Mouse (Mus musculus) MEL (cell line): ENCODE measurements around the gene Unc13d. TPM values are rescaled to one million over a fixed set of nuclear protein-coding genes. Genes with fewer than 3 reads are reported as not detected.
A peak's percentile ranks its signal among the peaks of the same experiment; 100 is the strongest.

Experiments used
- DNase-seq: peaks from one replicate; pipeline ENCODE4 v3.0.0; 2011; ENCODE audit warnings: low read depth, low spot score
- H3K27ac ChIP-seq: 2 replicates; pipeline ENCODE4 v1.5.1; 2012; ENCODE audit warnings: low read depth, mild to moderate bottlenecking, control low read depth, low read length, moderate library complexity; ENCODE audit not compliant: control insufficient read depth
- H3K27me3 ChIP-seq, 2 experiments: fragments of 150-350 bp in 1 of 2; sonication (generic) in 1 of 2; 2 replicates each; pipeline ENCODE4 v1.6.1; 2012; ENCODE audit warnings: low read length in 2 of 2, mild to moderate bottlenecking in 2 of 2, improper control_type of control experiment in 1 of 2, moderate library complexity in 1 of 2; ENCODE audit not compliant: insufficient read depth in 2 of 2, control insufficient read depth in 1 of 2
- H3K36me3 ChIP-seq, 2 experiments: 2 replicates each; pipeline ENCODE4 v1.6.1; 2012 to 2014; ENCODE audit warnings: low read length in 2 of 2, improper control_type of control experiment in 1 of 2, inconsistent platforms in 1 of 2, mild to moderate bottlenecking in 1 of 2; ENCODE audit not compliant: insufficient read depth in 2 of 2, control insufficient read depth in 1 of 2
- H3K4me1 ChIP-seq, 2 experiments: fragments of 150-350 bp in 1 of 2; sonication (generic) in 1 of 2; 2 replicates each; pipeline ENCODE4 v1.6.1; 2012; ENCODE audit warnings: low read length in 2 of 2, improper control_type of control experiment in 1 of 2, mild to moderate bottlenecking in 1 of 2; ENCODE audit not compliant: insufficient read depth in 2 of 2, control insufficient read depth in 1 of 2
- H3K4me3 ChIP-seq, 2 experiments: fragments of 150-350 bp in 1 of 2; sonication (generic) in 1 of 2; 2 replicates each; pipeline ENCODE4 v1.5.1; 2012; ENCODE audit warnings: low read depth in 2 of 2, low read length in 2 of 2, mild to moderate bottlenecking in 2 of 2, moderate library complexity in 2 of 2, control low read depth in 1 of 2, improper control_type of control experiment in 1 of 2; ENCODE audit not compliant: control insufficient read depth in 1 of 2, insufficient read depth in 1 of 2
- H3K79me2 ChIP-seq: 2 replicates; pipeline ENCODE4 v1.6.1; 2012; ENCODE audit warnings: mild to moderate bottlenecking, low read length, moderate library complexity; ENCODE audit not compliant: control insufficient read depth, poor library complexity, insufficient read depth
- H3K9ac ChIP-seq: 2 replicates; pipeline ENCODE4 v1.6.1; 2012; ENCODE audit warnings: low read depth, mild to moderate bottlenecking, control low read depth, low read length, moderate library complexity; ENCODE audit not compliant: control insufficient read depth, poor library complexity, severe bottlenecking
- H3K9me3 ChIP-seq: fragments of 150-350 bp; sonication (generic); replicated peaks from 2 replicates; pipeline ENCODE4 v1.6.1; 2012; ENCODE audit warnings: mild to moderate bottlenecking, low read length, improper control_type of control experiment, moderate library complexity; ENCODE audit not compliant: insufficient read depth
- E2F4 ChIP-seq: IDR thresholded peaks from 2 replicates; pipeline ENCODE4 v1.6.1; 2011; ENCODE audit warnings: low read depth, low read length, improper control_type of control experiment, borderline replicate concordance
- EP300 ChIP-seq, 2 experiments: IDR thresholded peaks; 2 replicates each; pipeline ENCODE4 v1.6.1; 2011; ENCODE audit warnings: improper control_type of control experiment in 2 of 2, low read length in 2 of 2, low read depth in 1 of 2, mild to moderate bottlenecking in 1 of 2
- ETS1 ChIP-seq: IDR thresholded peaks from 2 replicates; pipeline ENCODE4 v1.6.1; 2012; ENCODE audit warnings: low read depth, mild to moderate bottlenecking, inconsistent platforms, low read length, improper control_type of control experiment, moderate library complexity
- GATA1 ChIP-seq: IDR thresholded peaks from 2 replicates; pipeline ENCODE4 v1.6.1; 2011; ENCODE audit warnings: low read depth, low read length, improper control_type of control experiment
- HCFC1 ChIP-seq: IDR thresholded peaks from 2 replicates; pipeline ENCODE4 v1.6.1; 2012; ENCODE audit warnings: low read depth, mild to moderate bottlenecking, inconsistent platforms, low read length, improper control_type of control experiment, moderate library complexity
- JUND ChIP-seq: IDR thresholded peaks from 2 replicates; pipeline ENCODE4 v1.6.1; 2011; ENCODE audit warnings: low read depth, mild to moderate bottlenecking, improper control_type of control experiment, low read length
- KAT2A ChIP-seq: conservative IDR thresholded peaks from 2 replicates; pipeline ENCODE4 v1.6.1; 2012; ENCODE audit warnings: low read depth, low read length, improper control_type of control experiment, inconsistent platforms
- MAFK ChIP-seq: IDR thresholded peaks from 2 replicates; pipeline ENCODE4 v1.6.1; 2011; ENCODE audit warnings: low read depth, mild to moderate bottlenecking, low read length, improper control_type of control experiment, borderline replicate concordance
- MAX ChIP-seq: IDR thresholded peaks from 2 replicates; pipeline ENCODE4 v1.6.1; 2011; ENCODE audit warnings: low read length, improper control_type of control experiment
- MAZ ChIP-seq: IDR thresholded peaks from 2 replicates; pipeline ENCODE4 v1.6.1; 2012; ENCODE audit warnings: low read depth, mild to moderate bottlenecking, inconsistent platforms, low read length, improper control_type of control experiment
- MXI1 ChIP-seq: IDR thresholded peaks from 2 replicates; pipeline ENCODE4 v1.6.1; 2011; ENCODE audit warnings: mild to moderate bottlenecking, low read depth, low read length, improper control_type of control experiment
- MYB ChIP-seq: IDR thresholded peaks from 2 replicates; pipeline ENCODE4 v1.6.1; 2011; ENCODE audit warnings: mild to moderate bottlenecking, low read depth, low read length, improper control_type of control experiment
- MYC ChIP-seq: IDR thresholded peaks from 2 replicates; pipeline ENCODE4 v1.6.1; 2011; ENCODE audit warnings: low read depth, mild to moderate bottlenecking, low read length, improper control_type of control experiment, moderate library complexity
- NELFE ChIP-seq: IDR thresholded peaks from 2 replicates; pipeline ENCODE4 v1.6.1; 2011; ENCODE audit warnings: low read depth, low read length, improper control_type of control experiment
- NRF1 ChIP-seq: IDR thresholded peaks from 2 replicates; pipeline ENCODE4 v1.6.1; 2014; ENCODE audit warnings: low read depth, mild to moderate bottlenecking, inconsistent platforms, low read length, improper control_type of control experiment, moderate library complexity; ENCODE audit not compliant: poor library complexity, insufficient read depth, severe bottlenecking
- POLR2AphosphoS5 ChIP-seq: IDR thresholded peaks from 2 replicates; pipeline ENCODE4 v1.6.1; 2012; ENCODE audit warnings: low read depth, borderline replicate concordance, mild to moderate bottlenecking, inconsistent platforms, low read length, moderate library complexity, mixed read lengths
- RAD21 ChIP-seq: IDR thresholded peaks from 2 replicates; pipeline ENCODE4 v1.6.1; 2011; ENCODE audit warnings: mild to moderate bottlenecking, low read depth, low read length, improper control_type of control experiment
- SMC3 ChIP-seq: IDR thresholded peaks from 2 replicates; pipeline ENCODE4 v1.6.1; 2011; ENCODE audit warnings: low read depth, low read length, improper control_type of control experiment
- TAL1 ChIP-seq: IDR thresholded peaks from 2 replicates; pipeline ENCODE4 v1.6.1; 2012; ENCODE audit warnings: mild to moderate bottlenecking, inconsistent platforms, low read length, moderate library complexity, mixed read lengths
- TBP ChIP-seq: IDR thresholded peaks from 2 replicates; pipeline ENCODE4 v1.8.0; 2011; ENCODE audit warnings: low read depth, low read length, improper control_type of control experiment
- TCF12 ChIP-seq: IDR thresholded peaks from 2 replicates; pipeline ENCODE4 v1.6.1; 2014; ENCODE audit warnings: low read depth, mild to moderate bottlenecking, inconsistent platforms, low read length, improper control_type of control experiment, moderate library complexity
- UBTF ChIP-seq: IDR thresholded peaks from 2 replicates; pipeline ENCODE4 v1.6.1; 2012; ENCODE audit warnings: low read depth, mild to moderate bottlenecking, inconsistent platforms, low read length, improper control_type of control experiment, moderate library complexity, borderline replicate concordance; ENCODE audit not compliant: insufficient read depth
- USF1 ChIP-seq: IDR thresholded peaks from 2 replicates; pipeline ENCODE4 v1.6.1; 2014; ENCODE audit warnings: low read depth, mild to moderate bottlenecking, inconsistent platforms, low read length, improper control_type of control experiment, moderate library complexity
- USF2 ChIP-seq, 2 experiments: IDR thresholded peaks; 2 replicates each; pipeline ENCODE4 v1.6.1; 2011 to 2012; ENCODE audit warnings: improper control_type of control experiment in 2 of 2, low read length in 2 of 2, borderline replicate concordance in 1 of 2, inconsistent platforms in 1 of 2, low read depth in 1 of 2, mild to moderate bottlenecking in 1 of 2; ENCODE audit not compliant: insufficient read depth in 1 of 2
- ZC3H11A ChIP-seq: IDR thresholded peaks from 2 replicates; pipeline ENCODE4 v1.6.1; 2012; ENCODE audit warnings: low read depth, mild to moderate bottlenecking, inconsistent platforms, low read length, improper control_type of control experiment
- ZKSCAN1 ChIP-seq: IDR thresholded peaks from 2 replicates; pipeline ENCODE4 v1.6.1; 2012; ENCODE audit warnings: low read depth, mild to moderate bottlenecking, inconsistent platforms, low read length, improper control_type of control experiment, moderate library complexity
- ZMIZ1 ChIP-seq: IDR thresholded peaks from 2 replicates; pipeline ENCODE4 v1.6.1; 2012; ENCODE audit warnings: low read depth, mild to moderate bottlenecking, inconsistent platforms, low read length, improper control_type of control experiment, moderate library complexity
- ZNF384 ChIP-seq: IDR thresholded peaks from 2 replicates; pipeline ENCODE4 v1.6.1; 2012; ENCODE audit warnings: low read depth, mild to moderate bottlenecking, inconsistent platforms, low read length, improper control_type of control experiment
- polyA plus RNA-seq, 2 experiments: library from polyadenylated mRNA; stranded (reverse) in 1 of 2; unstranded in 1 of 2; fragments of >175 nt in 1 of 2; fragments of >200 nt in 1 of 2; gene quantifications; 2 replicates each; pipeline versions ENCODE4 v1.2.1 to v1.2.4; 2012; ENCODE audit warnings: low replicate concordance in 2 of 2, low read depth in 1 of 2; ENCODE audit not compliant: insufficient read length in 2 of 2, insufficient read depth in 1 of 2, missing spikeins in 1 of 2
- total RNA-seq: library from RNA; depleted of rRNA; stranded (reverse); fragments of 300-350 nt; gene quantifications from 2 replicates; pipeline ENCODE4 v1.2.3, GENCODE M21; 2012

Unc13d gene
- total and polyA plus RNA-seq, 3 experiments = 115 to 146 TPM; not detected in 1

DNA sequence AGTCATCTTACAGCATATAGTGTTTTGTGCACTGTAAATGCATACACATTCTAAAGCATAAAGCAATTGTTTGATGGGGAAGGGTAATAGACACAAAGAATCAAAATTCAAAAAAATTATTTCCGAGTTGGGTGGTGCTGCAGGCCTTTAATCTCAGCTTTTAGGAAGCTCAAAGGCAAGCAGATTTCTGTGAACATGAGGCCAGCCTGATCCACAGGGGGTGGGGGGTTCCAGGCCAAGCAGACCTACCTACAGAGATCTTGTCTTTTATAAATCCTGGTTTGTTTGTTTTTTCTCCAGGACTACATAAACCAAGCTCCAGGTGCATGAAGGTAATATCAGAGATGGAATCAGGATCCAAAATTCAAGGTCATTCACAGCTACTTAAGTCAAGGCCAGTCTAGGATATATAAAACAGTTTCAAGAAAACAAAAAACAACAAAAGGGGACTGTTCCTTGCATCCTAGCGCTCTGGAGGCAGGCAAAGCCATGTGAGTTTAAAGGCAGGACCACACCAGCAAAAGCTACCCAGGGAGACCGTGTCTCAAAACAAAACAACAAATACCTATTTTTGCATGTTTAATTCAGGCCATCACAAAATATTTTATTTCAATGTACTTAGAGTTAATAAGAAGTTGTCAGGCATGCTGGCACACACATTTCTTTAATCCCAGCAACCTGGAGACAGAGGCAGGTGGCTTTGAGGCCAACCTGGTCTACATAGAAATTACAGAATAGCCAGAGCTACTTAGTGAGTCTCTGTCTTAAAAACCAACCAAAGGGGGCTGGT is 52.5 kb downstream of the Unc13d start:
- no peaks in the 10 kb centered on the region for H3K27me3 ChIP-seq
- peak overlapping the region; percentile 44 for H3K9ac ChIP-seq
- peak overlapping the region; percentile 27; the same call in 1 of the 2 replicates for H3K27ac ChIP-seq
- H3K9me3 ChIP-seq = no peaks in the 10 kb centered on the region
- peak; percentile 35 for DNase-seq
- H3K4me1 ChIP-seq = peaks cover 4 to 10% of the 10 kb centered on the region in 2 experiments; a peak in 3 of 4 replicates
- TF ChIP-seq SMC3 (no peak), MYC (0 out of 2 replicates have a peak, but pooled peaks have one; percentile 14), TCF12 (no peak), ZMIZ1 (no peak)
- TF ChIP-seq, all 39 proteins: peak for 1
- peak overlapping the region in 1 of 2 experiments; percentile 28; a peak in 2 of 4 replicates for H3K4me3 ChIP-seq
- H3K36me3 ChIP-seq = peaks cover 4 to 26% of the 10 kb centered on the region in 2 experiments
- peaks cover 15% of the 10 kb centered on the region for H3K79me2 ChIP-seq

DNA sequence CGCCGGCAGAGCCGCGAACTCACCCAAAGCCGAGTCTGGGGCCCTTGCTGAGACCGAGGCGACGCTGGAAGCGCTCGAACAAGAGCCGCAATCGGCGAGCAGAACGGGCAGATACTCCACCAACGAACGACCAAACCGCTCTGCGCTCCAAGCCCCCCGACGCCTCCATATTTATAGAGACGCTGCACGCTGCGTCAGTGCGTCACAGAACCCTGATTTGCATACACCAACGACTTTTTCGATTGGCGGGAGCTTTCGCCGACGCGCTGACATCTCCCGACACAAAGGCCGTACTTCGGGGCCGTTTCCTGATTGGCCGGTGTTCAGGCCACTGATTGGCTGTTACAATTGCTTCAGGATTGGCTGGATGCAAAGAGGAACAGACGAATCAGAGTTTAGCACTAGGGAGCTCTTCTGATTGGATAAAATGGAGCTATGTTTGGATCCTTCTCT is 53.4 kb downstream of the Unc13d start:
- peak overlapping the region; percentile 49 to 97 for H3K4me3 ChIP-seq
- no peaks in the 10 kb centered on the region for H3K27me3 ChIP-seq
- DNase-seq = peak; percentile 100
- peaks cover 14% of the 10 kb centered on the region for H3K79me2 ChIP-seq
- H3K4me1 ChIP-seq = peaks cover 4 to 10% of the 10 kb centered on the region in 2 experiments; a peak in 3 of 4 replicates
- peak overlapping the region; percentile 99 for H3K9ac ChIP-seq
- peak overlapping the region; percentile 98 for H3K27ac ChIP-seq
- H3K36me3 ChIP-seq = peaks cover 4 to 23% of the 10 kb centered on the region in 2 experiments
- H3K9me3 ChIP-seq = no peaks in the 10 kb centered on the region
- TF ChIP-seq UBTF (no peak), MAFK (no peak), EP300 (IDR thresholded peaks at IDR 0.05; ENCODE audit: low read depth in 1 of 2, low read length in 2 of 2) (0 out of 4 replicates have a peak, but pooled peaks of 1 of the 2 experiments have one; percentile 33), KAT2A (no peak), TCF12 (peak; percentile 93), ETS1 (no peak), MAZ (peak; percentile 91), ZC3H11A (no peak), USF1 (no peak), ZNF384 (no peak), NELFE (peak; percentile 100), MYC (0 out of 2 replicates have a peak, but pooled peaks have one; percentile 19), E2F4 (no peak), MAX (no peak), ZMIZ1 (peak; percentile 100), MXI1 (peak; percentile 26; the same call in 1 of the 2 replicates), TBP (peak; percentile 99), NRF1 (peak; percentile 48; the same call in 1 of the 2 replicates), ZKSCAN1 (no peak), TAL1 (no peak), GATA1 (no peak), USF2 (IDR thresholded peaks at IDR 0.05; ENCODE audit: borderline replicate concordance in 1 of 2, insufficient read depth in 1 of 2, low read depth in 1 of 2, low read length in 2 of 2) (no peak), RAD21 (no peak), MYB (no peak; the same call in none of the 2 replicates), POLR2AphosphoS5 (peak; percentile 99), JUND (no peak), HCFC1 (peak; percentile 81)
